29 mouse cellular contexts compared by ENCODE assay signal in the genomic region with DNA sequence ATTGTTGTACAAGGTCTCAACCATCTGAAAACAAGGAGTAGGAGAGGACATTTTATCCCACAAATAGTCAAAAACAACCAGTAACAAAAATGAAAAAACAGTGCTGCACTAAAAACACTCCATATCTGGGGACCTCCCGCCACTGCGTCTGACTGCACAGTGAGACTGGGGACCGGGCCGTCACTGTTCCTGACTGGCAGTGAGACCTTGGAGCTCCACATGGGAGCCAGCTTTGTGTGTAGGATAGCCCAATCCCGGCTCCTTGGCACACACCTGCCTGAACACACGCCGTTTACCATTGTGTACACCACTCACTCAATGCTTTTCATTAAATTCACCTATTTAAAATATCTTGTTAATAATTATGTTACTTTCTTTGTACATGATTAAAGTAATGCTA.
"Had no signal": no experiment of that assay in that cellular context is flagged by ENCODE, and none has a peak within 500 bp of the region (broad histone marks: within the 10 kb centered on the region; RNA-seq: fewer than 3 reads in every experiment).

No protein-coding gene starts in this region.

- H3K4me3 ChIP-seq: gastrocnemius, adult 2 months; hindbrain, embryonic 10.5 days; hindbrain, embryonic 12.5 days; intestine, embryonic 15.5 days; kidney, embryonic 15.5 days; layer of hippocampus, adult 2 months; left cerebral cortex, adult 2 months; limb, embryonic 10.5 days; limb, embryonic 12.5 days; liver, embryonic 13.5 days; liver, embryonic 15.5 days had no signal

- H3K4me2 ChIP-seq: heart, embryonic 11.5 days; hindbrain, embryonic 12.5 days; hindbrain, embryonic 14.5 days; intestine, embryonic 15.5 days; kidney, embryonic 15.5 days; limb, embryonic 12.5 days; liver, embryonic 11.5 days; liver, embryonic 13.5 days; liver, embryonic 15.5 days had no signal

- H3K27me3 ChIP-seq: hindbrain, embryonic 12.5 days; intestine, embryonic 15.5 days; kidney, embryonic 15.5 days; limb, embryonic 12.5 days; liver, embryonic 13.5 days; liver, embryonic 15.5 days had no signal

- H3K9ac ChIP-seq: hindbrain, embryonic 12.5 days; hindbrain, embryonic 14.5 days; intestine, embryonic 15.5 days; kidney, embryonic 15.5 days; limb, embryonic 12.5 days; liver, embryonic 13.5 days; liver, embryonic 15.5 days; liver, postnatal 0 days had no signal

- DNase-seq: gastrocnemius, adult 2 months; gastrocnemius, postnatal 10 days; gastrocnemius, postnatal 25 days; heart, adult 18-20 months; heart, postnatal 10 days; heart, postnatal 4 days; kidney, adult 18-20 months; kidney, adult 8-10 months; kidney, postnatal 10 days; kidney, postnatal 25 days; kidney, postnatal 4 days; liver; liver, embryonic 13.5 days; liver, postnatal 0 days had no signal

- H3K27ac ChIP-seq: gastrocnemius, adult 2 months; hindbrain, embryonic 10.5 days; hindbrain, embryonic 12.5 days; hindbrain, embryonic 14.5 days; intestine, embryonic 15.5 days; kidney, embryonic 15.5 days; layer of hippocampus, adult 2 months; left cerebral cortex, adult 2 months; limb, embryonic 10.5 days; liver, embryonic 13.5 days; liver, embryonic 15.5 days had no signal

- H3K9me3 ChIP-seq: hindbrain, embryonic 10.5 days; hindbrain, embryonic 12.5 days; intestine, embryonic 15.5 days; kidney, embryonic 15.5 days; limb, embryonic 10.5 days; limb, embryonic 12.5 days; liver, embryonic 13.5 days; liver, embryonic 15.5 days had no signal

- ATAC-seq: hindbrain, embryonic 16.5 days; inflammation-experienced regulatory T-cells, adult 6 months; intestine, embryonic 15.5 days; intestine, postnatal 0 days; liver, postnatal 0 days had no signal

- H3K4me1 ChIP-seq: intestine, embryonic 15.5 days had no signal
